In genomic region chr2:12384389-12384788, GRCm38 (mm10) we compare ENCODE assay signal across 20 mouse cellular contexts.
"Had no signal": no experiment of that assay in that cellular context is flagged by ENCODE, and none has a peak within 500 bp of the region (broad histone marks: within the 10 kb centered on the region; RNA-seq: fewer than 3 reads in every experiment).

No protein-coding gene starts in this region.

- H3K4me1 ChIP-seq: limb, embryonic 15.5 days; neural tube, embryonic 12.5 days; neural tube, embryonic 15.5 days; stomach, embryonic 15.5 days had no signal

- H3K4me3 ChIP-seq: limb, embryonic 12.5 days; limb, embryonic 15.5 days; neural tube, embryonic 12.5 days; neural tube, embryonic 15.5 days; stomach, embryonic 15.5 days had no signal

- H3K9me3 ChIP-seq: limb, embryonic 12.5 days; limb, embryonic 15.5 days; neural tube, embryonic 12.5 days; neural tube, embryonic 15.5 days; stomach, embryonic 15.5 days had no signal

- H3K27me3 ChIP-seq: limb, embryonic 12.5 days; limb, embryonic 15.5 days; neural tube, embryonic 12.5 days; neural tube, embryonic 15.5 days; stomach, embryonic 15.5 days had no signal

- H3K27ac ChIP-seq: limb, embryonic 12.5 days; limb, embryonic 15.5 days; liver, embryonic 14.5 days; macrophage; neural tube, embryonic 12.5 days; neural tube, embryonic 15.5 days; stomach, embryonic 15.5 days had no signal

- DNase-seq: kidney, adult 18-20 months; kidney, adult 9 months; kidney, postnatal 14 days; kidney, postnatal 4 days; left cerebral cortex, postnatal 4 days; liver, postnatal 0 days; lung, embryonic 14.5 days; right cerebral cortex, adult 18-20 months; right cerebral cortex, postnatal 25 days; spleen, adult 18-20 months; thymus, postnatal 25 days had no signal

- H3K9ac ChIP-seq: limb, embryonic 12.5 days; limb, embryonic 15.5 days; liver, embryonic 14.5 days; liver, postnatal 0 days; lung, embryonic 14.5 days; neural tube, embryonic 12.5 days; neural tube, embryonic 15.5 days; stomach, embryonic 15.5 days had no signal

- H3K4me2 ChIP-seq: limb, embryonic 12.5 days; limb, embryonic 15.5 days; liver, embryonic 11.5 days; lung, embryonic 14.5 days; neural tube, embryonic 12.5 days; neural tube, embryonic 15.5 days; stomach, embryonic 15.5 days had no signal

- ATAC-seq: liver, postnatal 0 days; lung, postnatal 0 days had no signal
